Mouse (Mus musculus): ENCODE results near the gene Cd82. TPM values are rescaled to one million over a fixed set of nuclear protein-coding genes. Genes with fewer than 3 reads are reported as not detected.
A peak's percentile ranks its signal among the peaks of the same experiment; 100 is the strongest.

Gene Cd82
- polyA plus RNA-seq, 1 experiment from 2014 or later = 93.5 TPM

DNA sequence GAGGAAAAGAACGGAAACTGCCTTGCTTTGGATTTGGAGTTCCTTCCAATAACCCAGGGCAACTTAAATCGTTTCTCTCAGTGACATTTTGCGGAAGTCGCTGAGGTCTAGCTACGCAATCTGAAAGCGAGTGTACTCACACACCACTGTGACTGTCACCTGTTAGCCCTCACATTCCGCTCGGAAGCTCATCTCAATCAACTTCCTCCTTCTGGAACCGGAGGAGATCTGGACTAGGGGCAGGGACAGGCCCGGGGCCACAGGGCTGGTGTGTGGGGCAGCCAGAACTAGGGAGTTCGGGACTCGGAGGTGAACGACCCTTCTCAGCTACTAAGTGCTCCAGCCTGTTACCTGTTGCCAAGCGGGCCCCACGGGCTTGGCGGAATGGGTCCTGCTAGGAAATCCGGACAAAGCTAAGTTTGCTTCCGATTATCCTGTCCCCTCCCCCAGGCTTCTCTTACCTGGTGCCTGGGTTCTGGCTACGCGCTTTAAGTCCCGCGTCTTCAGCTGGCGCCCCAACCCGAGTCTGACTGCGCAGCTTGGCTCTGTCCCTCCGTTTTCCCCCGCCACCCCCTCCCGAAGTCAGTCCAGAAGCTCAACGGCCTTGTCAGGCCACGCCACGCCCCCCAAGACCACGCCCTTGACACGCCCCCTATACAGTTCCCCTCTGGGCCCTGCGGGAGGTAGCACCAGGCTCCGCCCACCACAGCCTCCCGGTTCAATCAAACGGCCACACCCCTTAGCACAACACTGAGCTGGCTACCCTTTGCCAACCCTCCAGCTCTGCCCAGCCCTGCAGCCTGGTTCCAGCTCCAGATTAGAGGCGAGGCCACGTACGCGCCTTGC, 848 bp downstream of the Cd82 start:
- no peaks in the 10 kb centered on the region for H3K27me3 ChIP-seq (ENCODE audit: control insufficient read depth, insufficient read depth, low read length)
- H3K9me3 ChIP-seq (ENCODE audit: control insufficient read depth, low read length) = no peaks in the 10 kb centered on the region
- peak overlapping the region; percentile 69 for H3K9ac ChIP-seq (ENCODE audit: low read length)
- peak overlapping the region; percentile 82 for H3K4me2 ChIP-seq (replicated peaks; ENCODE audit: low read depth)
- WGBS = 2% methylated on average over 40 of the region's 41 CpGs
- peak overlapping the region; percentile 94 for H3K27ac ChIP-seq (replicated peaks)
- DNase-seq (ENCODE audit: low spot score) = peak; percentile 100
- ATAC-seq (ENCODE audit: low FRiP score, low TSS enrichment) = peak; percentile 96
- H3K36me3 ChIP-seq (ENCODE audit: control insufficient read depth, insufficient read depth, low read length) = no peaks in the 10 kb centered on the region
- peaks cover 11% of the 10 kb centered on the region for H3K4me1 ChIP-seq (replicated peaks; ENCODE audit: control insufficient read depth, insufficient read depth)
- TF ChIP-seq EP300 (optimal IDR thresholded peaks at IDR 0.05) (no peak), CTCF (IDR thresholded peaks at IDR 0.05; ENCODE audit: low read depth) (no peak; the same call in 1 of the 2 replicates)
- H3K4me3 ChIP-seq (ENCODE audit: low read depth, low read length) = peak overlapping the region; percentile 56

DNA sequence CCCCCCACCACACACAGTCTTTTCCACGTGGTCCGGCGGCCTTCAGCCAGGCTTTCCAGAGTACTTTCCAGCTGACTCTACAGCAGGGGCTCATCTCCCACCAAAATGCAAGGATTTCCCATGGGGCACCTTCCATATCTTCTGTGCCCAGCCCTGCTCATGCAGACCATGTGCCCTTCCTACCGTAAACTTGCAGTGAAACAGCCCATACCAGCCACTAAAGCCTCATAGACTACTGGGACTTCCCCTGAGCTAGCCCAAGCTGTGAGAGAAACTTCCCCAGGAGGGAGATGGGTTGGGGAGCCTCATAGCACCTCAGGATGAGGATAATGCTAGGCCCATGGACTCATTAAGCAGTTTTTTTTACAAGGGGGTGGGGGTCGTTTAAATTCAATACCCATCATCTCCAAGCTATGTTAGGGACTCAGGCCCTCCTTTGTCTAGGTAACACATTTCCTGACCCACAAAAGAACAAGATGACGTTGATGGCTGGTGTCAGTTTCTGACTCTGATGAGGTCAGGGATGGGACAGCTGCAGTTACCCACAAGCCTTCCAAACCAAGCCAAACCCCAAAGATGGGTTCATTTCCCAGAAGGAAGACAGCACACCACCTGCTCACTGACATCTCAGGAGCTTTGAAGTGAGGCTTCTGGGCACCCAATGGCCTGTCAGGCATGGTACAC, 2.0 kb downstream of the Cd82 start:
- no peak overlapping the region for H3K27ac ChIP-seq (replicated peaks)
- ATAC-seq (ENCODE audit: low FRiP score, low TSS enrichment) = no peak
- peak overlapping the region; percentile 82 for H3K4me2 ChIP-seq (replicated peaks; ENCODE audit: low read depth)
- H3K27me3 ChIP-seq (ENCODE audit: control insufficient read depth, insufficient read depth, low read length) = no peaks in the 10 kb centered on the region
- peaks cover 11% of the 10 kb centered on the region for H3K4me1 ChIP-seq (replicated peaks; ENCODE audit: control insufficient read depth, insufficient read depth)
- TF ChIP-seq EP300 (optimal IDR thresholded peaks at IDR 0.05) = no peak
- H3K9me3 ChIP-seq (ENCODE audit: control insufficient read depth, low read length) = no peaks in the 10 kb centered on the region
- WGBS = 81% methylated on average over 6 of the region's 6 CpGs
- H3K4me3 ChIP-seq (ENCODE audit: low read depth, low read length) = peak overlapping the region; percentile 56; the same call in 1 of the 2 replicates
- H3K36me3 ChIP-seq (ENCODE audit: control insufficient read depth, insufficient read depth, low read length) = no peaks in the 10 kb centered on the region
- no peak for DNase-seq (ENCODE audit: low spot score)
- H3K9ac ChIP-seq (ENCODE audit: low read length) = no peak overlapping the region

DNA sequence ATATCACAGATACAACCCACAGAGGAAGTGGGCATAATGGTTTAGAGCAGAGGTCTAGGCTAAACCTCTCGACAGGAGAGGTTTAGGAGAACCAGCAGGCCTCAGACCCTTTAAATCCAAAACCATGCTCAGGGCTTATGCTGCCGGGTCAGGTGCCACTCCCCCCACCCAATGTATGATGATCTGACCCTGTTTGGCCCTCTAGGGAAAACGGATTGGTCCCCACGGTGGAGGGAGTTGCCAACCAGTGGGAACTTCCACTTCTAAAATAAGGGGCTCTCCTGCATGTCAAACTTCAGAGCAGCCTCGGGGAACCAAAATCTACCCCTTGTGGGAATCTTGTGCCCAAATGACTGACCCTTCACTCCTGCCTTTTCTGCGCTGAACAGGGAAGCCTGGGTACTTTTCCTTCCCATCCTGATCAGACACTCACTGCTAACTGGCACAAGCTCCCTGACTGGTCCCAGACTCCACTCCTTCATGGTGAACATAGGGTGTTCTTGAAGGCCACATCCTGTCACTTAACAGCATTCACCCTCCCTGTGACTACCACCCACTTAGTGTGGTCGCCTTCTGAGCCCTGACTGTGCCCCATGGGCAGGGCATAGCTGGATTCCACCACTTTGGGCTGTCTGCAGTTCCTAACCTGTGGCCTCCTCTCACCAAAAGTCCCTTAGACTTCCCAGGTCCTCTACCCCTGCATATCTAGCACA, 3.6 kb downstream of the Cd82 start:
- no peak for TF ChIP-seq EP300 (optimal IDR thresholded peaks at IDR 0.05)
- TF ChIP-seq CTCF (IDR thresholded peaks at IDR 0.05; ENCODE audit: low read depth) = no peak

DNA sequence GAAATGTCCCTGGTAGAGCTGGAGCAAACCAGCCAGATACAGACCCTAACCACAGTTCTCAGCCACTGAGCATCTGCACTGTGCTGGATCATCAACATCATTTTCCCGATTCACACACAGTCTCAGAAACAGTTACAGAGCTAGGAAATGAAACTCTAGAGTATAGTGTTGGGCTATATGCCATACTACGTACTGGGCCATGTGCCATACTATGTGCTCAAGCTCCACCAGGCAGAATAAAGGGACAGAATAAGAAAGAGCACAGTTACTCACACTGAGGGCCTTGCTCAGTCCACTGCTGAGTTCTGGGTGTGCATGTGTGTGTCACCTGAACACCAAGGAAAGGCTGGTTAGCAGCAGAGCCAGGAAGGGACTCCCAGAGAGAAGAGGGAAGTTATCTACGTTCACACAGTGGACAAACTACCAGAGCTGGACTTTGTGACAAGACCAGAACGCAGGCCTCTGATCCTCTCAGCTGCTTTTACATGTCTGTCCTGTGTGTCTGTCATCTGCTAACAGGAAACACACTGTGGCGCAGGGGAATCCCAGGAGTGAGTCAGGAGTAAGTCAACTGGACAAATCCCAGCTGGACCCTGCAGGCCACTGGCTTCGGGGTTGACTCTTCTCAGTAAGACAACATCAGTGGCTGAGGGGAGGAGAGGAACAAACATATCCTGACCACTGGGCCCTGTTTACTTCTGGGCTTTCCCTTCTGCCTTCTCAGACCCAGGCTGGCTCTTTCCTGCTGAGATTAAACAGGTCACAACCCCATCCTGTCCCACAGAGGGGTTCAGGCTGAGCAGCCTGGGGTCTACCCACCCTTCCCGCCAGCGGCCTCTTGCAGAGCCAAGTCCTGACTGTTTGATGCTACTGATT, 4.4 kb downstream of the Cd82 start:
- H3K9ac ChIP-seq (ENCODE audit: low read length) = 0 out of 2 replicates have a peak overlapping the region, but pooled peaks have one; percentile 18
- ATAC-seq (ENCODE audit: low FRiP score, low TSS enrichment) (peak; percentile 34), DNase-seq (ENCODE audit: low spot score) (peak; percentile 68)
- 0 out of 2 replicates have a peak overlapping the region, but pooled peaks have one; percentile 3 for H3K4me2 ChIP-seq (replicated peaks; ENCODE audit: low read depth)
- TF ChIP-seq EP300 (optimal IDR thresholded peaks at IDR 0.05) (no peak), CTCF (IDR thresholded peaks at IDR 0.05; ENCODE audit: low read depth) (no peak)
- H3K9me3 ChIP-seq (ENCODE audit: control insufficient read depth, low read length) = no peaks in the 10 kb centered on the region
- 38% methylated on average over 8 of the region's 8 CpGs for WGBS
- H3K36me3 ChIP-seq (ENCODE audit: control insufficient read depth, insufficient read depth, low read length) = no peaks in the 10 kb centered on the region
- no peak overlapping the region for H3K4me3 ChIP-seq (ENCODE audit: low read depth, low read length)
- H3K27me3 ChIP-seq (ENCODE audit: control insufficient read depth, insufficient read depth, low read length) = no peaks in the 10 kb centered on the region
- H3K4me1 ChIP-seq (replicated peaks; ENCODE audit: control insufficient read depth, insufficient read depth) = peaks cover 17% of the 10 kb centered on the region
- peak overlapping the region; percentile 78 for H3K27ac ChIP-seq (replicated peaks)

More for the DNA sequence above, 3.6 kb downstream of the Cd82 start:
- no peak for ATAC-seq (ENCODE audit: low FRiP score, low TSS enrichment)
- WGBS = 55% methylated on average over 7 of the region's 7 CpGs
- Histone ChIP-seq H3K4me1 (replicated peaks; ENCODE audit: control insufficient read depth, insufficient read depth) (peaks cover 14% of the 10 kb centered on the region), H3K9me3 (ENCODE audit: control insufficient read depth, low read length) (no peaks in the 10 kb centered on the region), H3K36me3 (ENCODE audit: control insufficient read depth, insufficient read depth, low read length) (no peaks in the 10 kb centered on the region), H3K27ac (replicated peaks) (peak overlapping the region; percentile 78), H3K4me3 (ENCODE audit: low read depth, low read length) (no peak overlapping the region), H3K4me2 (replicated peaks; ENCODE audit: low read depth) (peak overlapping the region; percentile 3; the same call in 1 of the 2 replicates), H3K27me3 (ENCODE audit: control insufficient read depth, insufficient read depth, low read length) (no peaks in the 10 kb centered on the region), H3K9ac (ENCODE audit: low read length) (0 out of 2 replicates have a peak overlapping the region, but pooled peaks have one; percentile 18)
- no peak for DNase-seq (ENCODE audit: low spot score)
